Mouse (Mus musculus) CH12.LX (cell line): ENCODE results near the gene Gmpr. TPM values are rescaled to one million over a fixed set of nuclear protein-coding genes. Genes with fewer than 3 reads are reported as not detected.

Experiments
- DNase-seq: peaks from one replicate; pipeline ENCODE4 v3.0.0-alpha.2; 2013; ENCODE audit errors: extremely low read depth
- H3K27ac ChIP-seq: 2 replicates; pipeline ENCODE4 v1.5.1; 2012; ENCODE audit warnings: low read depth, mild to moderate bottlenecking, control low read depth, moderate library complexity; ENCODE audit not compliant: insufficient read depth
- H3K27me3 ChIP-seq: replicated peaks from 2 replicates; pipeline ENCODE3; 2012; ENCODE audit warnings: inconsistent platforms
- H3K36me3 ChIP-seq, 2 experiments: replicated peaks in 1 of 2; 2 replicates each; pipeline versions ENCODE3 to v1.6.1; 2012; ENCODE audit warnings: inconsistent platforms in 1 of 2, low read length in 1 of 2, mild to moderate bottlenecking in 1 of 2, mixed read lengths in 1 of 2, moderate library complexity in 1 of 2; ENCODE audit not compliant: control insufficient read depth in 1 of 2, insufficient read depth in 1 of 2
- H3K4me1 ChIP-seq, 2 experiments: 2 replicates each; pipeline ENCODE4 v1.6.1; 2012; ENCODE audit warnings: inconsistent platforms in 1 of 2, moderate library complexity in 1 of 2; ENCODE audit not compliant: insufficient read depth in 2 of 2, control insufficient read depth in 1 of 2
- H3K4me2 ChIP-seq: 2 replicates; pipeline ENCODE4 v1.6.1; 2012; ENCODE audit warnings: low read depth, mild to moderate bottlenecking, control low read depth; ENCODE audit not compliant: poor library complexity, insufficient read depth, severe bottlenecking
- H3K4me3 ChIP-seq, 3 experiments: fragments of 150-350 bp in 1 of 3; sonication (generic) in 1 of 3; replicated peaks in 1 of 3; 2 replicates each; pipeline versions ENCODE3 to v1.5.1; 2011 to 2012; ENCODE audit warnings: low read depth in 2 of 3, low read length in 2 of 3, mild to moderate bottlenecking in 2 of 3, moderate library complexity in 2 of 3, control low read depth in 1 of 3, improper control_type of control experiment in 1 of 3, inconsistent platforms in 1 of 3, mixed read lengths in 1 of 3; ENCODE audit not compliant: poor library complexity in 1 of 3
- H3K79me2 ChIP-seq: replicated peaks from 2 replicates; pipeline ENCODE4 v1.6.1; 2012; ENCODE audit warnings: mild to moderate bottlenecking, moderate library complexity; ENCODE audit not compliant: control insufficient read depth, poor library complexity, insufficient read depth, severe bottlenecking; ENCODE audit errors: extremely low read depth
- H3K9ac ChIP-seq: 2 replicates; pipeline ENCODE4 v1.6.1; 2012; ENCODE audit warnings: low read depth, mild to moderate bottlenecking, control low read depth, moderate library complexity; ENCODE audit not compliant: insufficient read depth
- H3K9me3 ChIP-seq: replicated peaks from 2 replicates; pipeline ENCODE3; 2012; ENCODE audit warnings: low read length, inconsistent platforms, mixed read lengths
- BHLHE40 ChIP-seq: IDR thresholded peaks from 2 replicates; pipeline ENCODE4 v1.6.1; 2011; ENCODE audit warnings: mild to moderate bottlenecking, low read depth, low read length, improper control_type of control experiment
- CHD2 ChIP-seq: IDR thresholded peaks from 2 replicates; pipeline ENCODE4 v1.6.1; 2011; ENCODE audit warnings: low read length, improper control_type of control experiment
- CTCF ChIP-seq, 2 experiments: IDR thresholded peaks in 1 of 2; conservative IDR thresholded peaks in 1 of 2; 2 replicates each; pipeline ENCODE4 v1.5.1; 2011 to 2012; ENCODE audit warnings: low read depth in 2 of 2, low read length in 2 of 2, improper control_type of control experiment in 1 of 2, inconsistent platforms in 1 of 2, mild to moderate bottlenecking in 1 of 2, moderate library complexity in 1 of 2
- ELF1 ChIP-seq: IDR thresholded peaks from 2 replicates; pipeline ENCODE4 v1.6.1; 2014; ENCODE audit warnings: low read depth, mild to moderate bottlenecking, inconsistent platforms, low read length, improper control_type of control experiment
- EP300 ChIP-seq: IDR thresholded peaks from 2 replicates; pipeline ENCODE4 v1.6.1; 2011; ENCODE audit warnings: low read length, improper control_type of control experiment
- HCFC1 ChIP-seq: IDR thresholded peaks from 2 replicates; pipeline ENCODE4 v1.6.1; 2012; ENCODE audit warnings: low read depth, mild to moderate bottlenecking, inconsistent platforms, low read length, improper control_type of control experiment
- IRF4 ChIP-seq: IDR thresholded peaks from 2 replicates; pipeline ENCODE4 v1.6.1; 2014; ENCODE audit warnings: low read depth, mild to moderate bottlenecking, inconsistent platforms, low read length, improper control_type of control experiment
- JUN ChIP-seq: IDR thresholded peaks from 2 replicates; pipeline ENCODE4 v1.6.1; 2011; ENCODE audit warnings: low read depth, mild to moderate bottlenecking, low read length, improper control_type of control experiment, moderate library complexity; ENCODE audit not compliant: insufficient read depth
- JUND ChIP-seq: conservative IDR thresholded peaks from 2 replicates; pipeline ENCODE4 v1.6.1; 2011; ENCODE audit warnings: low read depth, low read length, improper control_type of control experiment
- KAT2A ChIP-seq: IDR thresholded peaks from 2 replicates; pipeline ENCODE4 v1.6.1; 2012; ENCODE audit warnings: low read length, improper control_type of control experiment, inconsistent platforms; ENCODE audit not compliant: insufficient replicate concordance
- MAX ChIP-seq: IDR thresholded peaks from 2 replicates; pipeline ENCODE4 v1.6.1; 2011; ENCODE audit warnings: low read length, improper control_type of control experiment
- MEF2A ChIP-seq: IDR thresholded peaks from 2 replicates; pipeline ENCODE4 v1.6.1; 2014; ENCODE audit warnings: low read depth, mild to moderate bottlenecking, inconsistent platforms, low read length, improper control_type of control experiment, borderline replicate concordance
- MXI1 ChIP-seq: IDR thresholded peaks from 2 replicates; pipeline ENCODE4 v1.6.1; 2011; ENCODE audit warnings: mild to moderate bottlenecking, low read depth, low read length, improper control_type of control experiment
- MYC ChIP-seq: IDR thresholded peaks from 2 replicates; pipeline ENCODE4 v1.6.1; 2011; ENCODE audit warnings: low read depth, mild to moderate bottlenecking, improper control_type of control experiment, low read length
- NELFE ChIP-seq: IDR thresholded peaks from 2 replicates; pipeline ENCODE4 v1.6.1; 2011; ENCODE audit warnings: low read depth, low read length, improper control_type of control experiment
- NRF1 ChIP-seq: IDR thresholded peaks from 2 replicates; pipeline ENCODE4 v1.6.1; 2014; ENCODE audit warnings: low read depth, mild to moderate bottlenecking, inconsistent platforms, low read length, improper control_type of control experiment, moderate library complexity
- PAX5 ChIP-seq: IDR thresholded peaks from 2 replicates; pipeline ENCODE4 v1.6.1; 2012; ENCODE audit warnings: low read length, inconsistent platforms, mixed read lengths
- RAD21 ChIP-seq: IDR thresholded peaks from 2 replicates; pipeline ENCODE4 v1.6.1; 2011; ENCODE audit warnings: low read depth, mild to moderate bottlenecking, low read length, improper control_type of control experiment, moderate library complexity
- RCOR1 ChIP-seq: conservative IDR thresholded peaks from 2 replicates; pipeline ENCODE4 v1.6.1; 2012; ENCODE audit warnings: low read depth, mild to moderate bottlenecking, inconsistent platforms, low read length, improper control_type of control experiment
- SIN3A ChIP-seq: IDR thresholded peaks from 2 replicates; pipeline ENCODE4 v1.6.1; 2012; ENCODE audit warnings: low read length, improper control_type of control experiment, inconsistent platforms
- TBP ChIP-seq: conservative IDR thresholded peaks from 2 replicates; pipeline ENCODE4 v1.6.1; 2011; ENCODE audit warnings: low read depth, low read length, improper control_type of control experiment
- TCF12 ChIP-seq: IDR thresholded peaks from 2 replicates; pipeline ENCODE4 v1.6.1; 2014; ENCODE audit warnings: low read depth, mild to moderate bottlenecking, inconsistent platforms, low read length, improper control_type of control experiment
- UBTF ChIP-seq: IDR thresholded peaks from 2 replicates; pipeline ENCODE4 v1.6.1; 2012; ENCODE audit warnings: low read depth, mild to moderate bottlenecking, inconsistent platforms, low read length, improper control_type of control experiment, moderate library complexity
- USF1 ChIP-seq: IDR thresholded peaks from 2 replicates; pipeline ENCODE4 v1.6.1; 2014; ENCODE audit warnings: low read depth, mild to moderate bottlenecking, inconsistent platforms, low read length, improper control_type of control experiment
- USF2 ChIP-seq: conservative IDR thresholded peaks from 2 replicates; pipeline ENCODE4 v1.6.1; 2011; ENCODE audit warnings: low read depth, low read length, improper control_type of control experiment
- ZC3H11A ChIP-seq: IDR thresholded peaks from 2 replicates; pipeline ENCODE4 v1.6.1; 2012; ENCODE audit warnings: low read depth, mild to moderate bottlenecking, inconsistent platforms, low read length, improper control_type of control experiment
- ZKSCAN1 ChIP-seq: IDR thresholded peaks from 2 replicates; pipeline ENCODE4 v1.6.1; 2012; ENCODE audit warnings: low read depth, inconsistent platforms, low read length, improper control_type of control experiment, borderline replicate concordance
- ZMIZ1 ChIP-seq: IDR thresholded peaks from 2 replicates; pipeline ENCODE4 v1.6.1; 2012; ENCODE audit warnings: low read depth, mild to moderate bottlenecking, inconsistent platforms, low read length, improper control_type of control experiment
- dilution Hi-C: fragments of 300-500 bp; cut with MboI; formaldehyde crosslinking; loops from 2 replicates; pipeline ENCODE4 v1.14.3; 2020; ENCODE audit warnings: low sequenced_read_pairs; ENCODE audit not compliant: extremely low pct_unique_long_range_greater_than_20kb, extremely low pct_ligation_motif_present
- in situ Hi-C: fragments of 300-500 bp; cut with MboI; formaldehyde crosslinking; loops from 3 replicates; pipeline ENCODE4 v1.14.3; 2019; ENCODE audit warnings: low sequenced_read_pairs, low pct_ligation_motif_present, low pct_unique_long_range_greater_than_20kb, mixed read lengths
- polyA plus RNA-seq: library from polyadenylated mRNA; unstranded; fragments of >175 nt; gene quantifications from 2 replicates; pipeline ENCODE4 v1.2.1, GENCODE M21; 2012; ENCODE audit warnings: low read depth; ENCODE audit not compliant: insufficient read length
- total RNA-seq, 2 experiments: library from RNA; depleted of rRNA; stranded (reverse); fragments of 300-350 nt in 1 of 2; fragments of >200 nt in 1 of 2; gene quantifications; 2 replicates each; pipeline ENCODE4 v1.2.3; 2012 to 2014

Gmpr gene
- total and polyA plus RNA-seq, 3 experiments: 0.55 to 2.2 (median 1.0) TPM

DNA sequence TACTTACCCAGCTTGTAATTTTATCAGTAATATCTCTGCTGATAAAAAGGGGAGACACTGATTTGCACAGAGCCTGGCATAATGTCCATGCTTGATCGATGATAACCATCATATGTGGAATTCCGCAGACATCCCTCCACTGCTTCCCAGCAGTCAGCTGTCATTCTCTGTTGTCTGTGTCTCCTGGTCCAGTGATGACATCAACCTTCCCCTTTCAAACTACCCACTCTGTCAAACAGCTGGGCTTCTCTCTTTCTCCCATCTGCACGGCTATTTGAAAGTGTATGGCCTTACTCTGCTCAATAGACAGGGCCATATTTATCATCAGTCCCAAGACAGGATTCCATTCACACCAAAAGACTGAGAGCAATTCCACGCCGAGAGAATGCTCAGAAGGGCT, 70.1 kb downstream of the Gmpr start:
- H3K4me2 ChIP-seq: no peak overlapping the region
- no peaks in the 10 kb centered on the region for H3K27me3 ChIP-seq
- no peaks in the 10 kb centered on the region for H3K9me3 ChIP-seq
- H3K79me2 ChIP-seq: no peaks in the 10 kb centered on the region
- no peak for TF ChIP-seq ZKSCAN1
- TF ChIP-seq USF2: no peak
- TF ChIP-seq MXI1: no peak
- no peak for TF ChIP-seq JUN
- TF ChIP-seq CHD2: no peak
- no peak for TF ChIP-seq CTCF (conservative IDR thresholded peaks at IDR 0.05 in 1 of 2, IDR thresholded peaks at IDR 0.05 in 1 of 2; ENCODE audit: low read depth in 2 of 2, low read length in 2 of 2)
- TF ChIP-seq KAT2A: no peak
- no peak for TF ChIP-seq UBTF
- no peak for TF ChIP-seq MYC
- no peak for TF ChIP-seq JUND
- dilution Hi-C loops (no loop called here), in situ Hi-C loops (no loop called here)
- no peak for DNase-seq
- H3K4me1 ChIP-seq: peaks cover 0 to 3% of the 10 kb centered on the region in 2 experiments; a peak in 2 of 4 replicates
- H3K9ac ChIP-seq: no peak overlapping the region
- H3K36me3 ChIP-seq: peaks cover 7 to 81% of the 10 kb centered on the region in 2 experiments
- H3K4me3 ChIP-seq: no peak overlapping the region
- H3K27ac ChIP-seq: no peak overlapping the region

- Histone ChIP-seq H3K9ac (no peak overlapping the region), H3K4me1 (no peaks in the 10 kb centered on the region; a peak in 1 of 4 replicates), H3K36me3 (peaks cover 7 to 85% of the 10 kb centered on the region in 2 experiments), H3K27ac (no peak overlapping the region), H3K27me3 (no peaks in the 10 kb centered on the region), H3K79me2 (no peaks in the 10 kb centered on the region), H3K4me3 (no peak overlapping the region), H3K9me3 (no peaks in the 10 kb centered on the region), H3K4me2 (no peak overlapping the region)
- no peak for DNase-seq
- in situ Hi-C loops: no loop called here
- no peak for TF ChIP-seq RCOR1
- no peak for TF ChIP-seq NRF1
- TF ChIP-seq CTCF (conservative IDR thresholded peaks at IDR 0.05 in 1 of 2, IDR thresholded peaks at IDR 0.05 in 1 of 2; ENCODE audit: low read depth in 2 of 2, low read length in 2 of 2): peak in 1 of 2 experiments; percentile 9; a peak in 2 of 4 replicates
- dilution Hi-C loops: no loop called here
These were observed 70.5 kb downstream of the Gmpr start for GRCm38 (mm10) chr13:45577784-45578183.

GRCm38 (mm10) chr13:45579751-45580150, 72.5 kb downstream of the Gmpr start:
- Histone ChIP-seq H3K79me2 (no peaks in the 10 kb centered on the region), H3K4me1 (no peaks in the 10 kb centered on the region), H3K36me3 (peaks cover 11 to 91% of the 10 kb centered on the region in 2 experiments), H3K4me3 (no peak overlapping the region), H3K9ac (no peak overlapping the region), H3K27me3 (no peaks in the 10 kb centered on the region), H3K9me3 (peaks cover 3% of the 10 kb centered on the region), H3K4me2 (no peak overlapping the region), H3K27ac (no peak overlapping the region)
- dilution Hi-C loops: no loop called here
- DNase-seq: no peak
- in situ Hi-C loops: no loop called here
- TF ChIP-seq EP300 (no peak), USF1 (no peak), RAD21 (no peak), NELFE (no peak), TBP (no peak), KAT2A (no peak), BHLHE40 (no peak), MEF2A (no peak), PAX5 (no peak), SIN3A (no peak), ZMIZ1 (no peak), IRF4 (no peak), HCFC1 (no peak), JUND (no peak), ZC3H11A (no peak), TCF12 (no peak), MAX (no peak), ELF1 (no peak)
